Mouse (Mus musculus): ENCODE results near the gene Rab8b.

DNA sequence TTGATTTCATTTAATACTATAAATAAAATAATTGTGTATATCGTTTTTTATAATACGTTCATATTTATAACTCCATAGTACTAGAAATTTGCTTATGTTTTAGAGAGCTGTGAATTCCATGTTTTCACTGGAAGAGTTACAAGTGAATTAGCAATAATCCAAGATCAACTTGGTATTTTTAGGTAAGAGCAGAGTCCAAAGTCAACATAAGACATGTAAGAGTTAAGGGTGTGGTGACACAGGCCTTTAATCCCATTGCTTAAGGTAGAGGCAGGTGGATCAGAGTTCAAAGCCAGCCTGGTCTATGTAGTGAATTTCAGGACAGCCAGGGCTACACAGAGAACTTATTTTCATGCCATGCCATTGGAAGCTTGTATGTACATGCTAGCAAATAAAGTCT lies 29.0 kb upstream of the Rab8b start:
- TF ChIP-seq CTCF (IDR thresholded peaks at IDR 0.05; ENCODE audit: low read depth, low read length), result no peak
- no peak for TF ChIP-seq TAL1 (conservative IDR thresholded peaks at IDR 0.05; ENCODE audit: low read depth, low read length)
- TF ChIP-seq GATA1 (IDR thresholded peaks at IDR 0.05; ENCODE audit: borderline replicate concordance, low read length), result no peak
- TF ChIP-seq GATA2 (IDR thresholded peaks at IDR 0.05; ENCODE audit: borderline replicate concordance, low read depth, low read length), result no peak
- no peak for TF ChIP-seq POLR2AphosphoS5 (IDR thresholded peaks at IDR 0.05; ENCODE audit: insufficient replicate concordance, low read depth, low read length)

All from G1E (cell line).